ENCODE assay signal across 14 mouse cellular contexts in the genomic region with DNA sequence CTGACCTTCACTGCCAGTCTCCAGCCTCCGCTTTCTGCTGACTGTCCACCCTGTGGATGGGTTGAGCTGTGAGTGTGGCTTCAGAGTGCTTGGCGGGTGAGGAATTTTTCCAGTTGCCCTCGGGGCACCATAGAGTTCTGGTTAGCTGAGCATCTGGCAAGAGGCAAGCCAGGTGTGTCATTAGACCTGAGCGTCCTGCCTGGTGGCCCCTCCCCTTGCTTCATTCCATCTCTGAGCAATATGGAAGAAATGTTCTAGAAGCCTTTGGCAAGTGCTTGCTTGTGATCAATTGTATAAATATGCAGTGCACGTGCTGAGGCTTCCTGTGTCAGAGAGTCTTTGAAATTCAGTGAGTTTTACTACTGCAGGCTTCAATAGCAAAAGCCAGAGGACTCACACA. TPM values are rescaled to one million over a fixed set of nuclear protein-coding genes. Genes with fewer than 3 reads are reported as not detected.
DNase-seq lines count a peak whose midpoint lies in the region; ATAC-seq and TF ChIP-seq lines count a peak whose summit lies in the region.
"Had no signal": no experiment of that assay in that cellular context is flagged by ENCODE, and none has a peak within 500 bp of the region (broad histone marks: within the 10 kb centered on the region; RNA-seq: fewer than 3 reads in every experiment).

No protein-coding gene starts in this region.

- 34% methylated on average over 5 of the region's 5 CpGs for WGBS in embryonic facial prominence, embryonic 12.5 days
- 25% methylated on average over 5 of the region's 5 CpGs for WGBS in kidney, postnatal 0 days
- 45% methylated on average over 5 of the region's 5 CpGs for WGBS in neural tube, embryonic 15.5 days

- peak; percentile 59 for DNase-seq in urinary bladder, postnatal 14 days (ENCODE audit: low spot score)
- no peak for DNase-seq in urinary bladder, postnatal 4 days (ENCODE audit: low spot score in 2 of 2)
- DNase-seq in kidney, postnatal 0 days (ENCODE audit: low spot score) = peak; percentile 35
- DNase-seq in adrenal gland, postnatal 4 days (ENCODE audit: low spot score in 2 of 2) = no peak
- DNase-seq in left cerebral cortex, postnatal 36 days (ENCODE audit: low spot score in 2 of 2) = no peak
- DNase-seq: cerebellum, adult 9-10 months; left cerebral cortex, postnatal 4 days had no signal

- no peak overlapping the region for H3K4me2 ChIP-seq in embryonic facial prominence, embryonic 12.5 days (replicated peaks)
- no peak overlapping the region for H3K4me2 ChIP-seq in kidney, postnatal 0 days (ENCODE audit: low read length)
- H3K4me2 ChIP-seq in neural tube, embryonic 15.5 days = no peak overlapping the region
- H3K4me2 ChIP-seq: heart, embryonic 11.5 days; hindbrain, embryonic 13.5 days; lung, embryonic 15.5 days had no signal

- H3K4me1 ChIP-seq in embryonic facial prominence, embryonic 12.5 days = peaks cover 64% of the 10 kb centered on the region
- H3K4me1 ChIP-seq in kidney, postnatal 0 days (replicated peaks; ENCODE audit: insufficient read depth, low read length) = peaks cover 54% of the 10 kb centered on the region
- H3K4me1 ChIP-seq in neural tube, embryonic 15.5 days = peaks cover 50% of the 10 kb centered on the region

- TF ChIP-seq CTCF in kidney, postnatal 0 days (IDR thresholded peaks at IDR 0.05; ENCODE audit: low read depth) = no peak

- intact Hi-C loops in left cerebral cortex, postnatal 36 days (cut with DNase I) = no loop called here

- H3K27ac ChIP-seq in embryonic facial prominence, embryonic 12.5 days = 0 out of 2 replicates have a peak overlapping the region, but pooled peaks have one; percentile 13
- no peak overlapping the region for H3K27ac ChIP-seq in kidney, postnatal 0 days
- no peak overlapping the region for H3K27ac ChIP-seq in neural tube, embryonic 15.5 days (replicated peaks)
- H3K27ac ChIP-seq: hindbrain, embryonic 13.5 days; layer of hippocampus, adult 2 months; lung, embryonic 15.5 days had no signal

- no peaks in the 10 kb centered on the region for H3K9me3 ChIP-seq in embryonic facial prominence, embryonic 12.5 days
- no peaks in the 10 kb centered on the region for H3K9me3 ChIP-seq in kidney, postnatal 0 days (replicated peaks; ENCODE audit: low read length)
- no peaks in the 10 kb centered on the region for H3K9me3 ChIP-seq in neural tube, embryonic 15.5 days (replicated peaks)
- H3K9me3 ChIP-seq: hindbrain, embryonic 13.5 days; lung, embryonic 15.5 days had no signal

- no peaks in the 10 kb centered on the region for H3K27me3 ChIP-seq in embryonic facial prominence, embryonic 12.5 days
- no peaks in the 10 kb centered on the region for H3K27me3 ChIP-seq in kidney, postnatal 0 days (ENCODE audit: insufficient read depth, low read length)
- no peaks in the 10 kb centered on the region for H3K27me3 ChIP-seq in neural tube, embryonic 15.5 days (replicated peaks)
- H3K27me3 ChIP-seq: hindbrain, embryonic 13.5 days; lung, embryonic 15.5 days had no signal

- H3K9ac ChIP-seq in embryonic facial prominence, embryonic 12.5 days = no peak overlapping the region
- H3K9ac ChIP-seq in kidney, postnatal 0 days (ENCODE audit: low read depth, low read length) = no peak overlapping the region
- no peak overlapping the region for H3K9ac ChIP-seq in neural tube, embryonic 15.5 days (replicated peaks)
- H3K9ac ChIP-seq: hindbrain, embryonic 13.5 days; lung, embryonic 15.5 days had no signal

- no peak for ATAC-seq in embryonic facial prominence, embryonic 12.5 days (ENCODE audit: insufficient number of reproducible peaks, insufficient read depth, low FRiP score, low TSS enrichment)
- ATAC-seq in kidney, postnatal 0 days (replicated peaks; ENCODE audit: low FRiP score, low read depth) = peak; percentile 47
- ATAC-seq in neural tube, embryonic 15.5 days (ENCODE audit: low FRiP score) = 0 out of 2 replicates have a peak, but pooled peaks have one; percentile 15
- no peak for ATAC-seq in monocyte, adult 5-6 weeks (replicated peaks; ENCODE audit: insufficient number of reproducible peaks, low FRiP score, low TSS enrichment, poor library complexity, severe bottlenecking)

- no peak overlapping the region for H3K4me3 ChIP-seq in embryonic facial prominence, embryonic 12.5 days
- no peak overlapping the region for H3K4me3 ChIP-seq in kidney, postnatal 0 days (replicated peaks; ENCODE audit: low read depth, low read length)
- H3K4me3 ChIP-seq in neural tube, embryonic 15.5 days (replicated peaks) = no peak overlapping the region
- H3K4me3 ChIP-seq: hindbrain, embryonic 13.5 days; layer of hippocampus, adult 2 months; lung, embryonic 15.5 days had no signal

- H3K36me3 ChIP-seq in embryonic facial prominence, embryonic 12.5 days = no peaks in the 10 kb centered on the region
- no peaks in the 10 kb centered on the region for H3K36me3 ChIP-seq in kidney, postnatal 0 days (ENCODE audit: insufficient read depth, low read length)
- no peaks in the 10 kb centered on the region for H3K36me3 ChIP-seq in neural tube, embryonic 15.5 days
- H3K36me3 ChIP-seq: hindbrain, embryonic 13.5 days; lung, embryonic 15.5 days had no signal

RNA-seq across cellular contexts. Expression of a gene that starts 21.0 kb away (rescaled TPM):
- 32.8 and 40.0 TPM in 2 replicates for polyA plus RNA-seq in embryonic facial prominence, embryonic 12.5 days (2016; fragmentation: Nextera tagmentation; extraction: Ambion mirVana)
- polyA plus RNA-seq in kidney, postnatal 0 days (2015; fragmentation: Nextera tagmentation; extraction: Ambion mirVana) = 14.9 and 17.1 TPM in 2 replicates
- 14.4 and 15.9 TPM in 2 replicates for polyA plus RNA-seq in neural tube, embryonic 15.5 days (2015; fragmentation: Nextera tagmentation; extraction: Ambion mirVana)
- not detected in 3 replicates for total RNA-seq in monocyte, adult 5-6 weeks (2017)
- total RNA-seq in adrenal gland, postnatal 4 days (2021) = 10 to 100 TPM; 66.2 to 74.8 TPM
- total RNA-seq in left cerebral cortex, postnatal 36 days (2021) = 10 to 100 TPM; 12.6 to 15.8 TPM

Comparison
In these comparisons a context has a peak if more than half of its experiments do, and no peak if none do; other contexts are left out.
1. DNase-seq: peak in urinary bladder, postnatal 14 days (single experiment) and kidney, postnatal 0 days (single experiment); none in urinary bladder, postnatal 4 days (0 of 2), adrenal gland, postnatal 4 days (0 of 2) and left cerebral cortex, postnatal 36 days (0 of 2).
2. ATAC-seq: peak in kidney, postnatal 0 days (single experiment) and neural tube, embryonic 15.5 days (single experiment); none in embryonic facial prominence, embryonic 12.5 days (single experiment) and monocyte, adult 5-6 weeks (single experiment).
3. RNA of a gene that starts 21.0 kb away (total RNA-seq): 66.2 to 74.8 TPM in adrenal gland, postnatal 4 days and 12.6 to 15.8 TPM in left cerebral cortex, postnatal 36 days; not detected in monocyte, adult 5-6 weeks; every median in the first group is over 10 times any median in the second.